Mouse (Mus musculus): ENCODE results near the gene Fgf5. TPM values are rescaled to one million over a fixed set of nuclear protein-coding genes. Genes with fewer than 3 reads are reported as not detected.

The Fgf5 gene
- polyA plus RNA-seq (2015; fragmentation: Illumina TruSeq; extraction: RNeasy Lipid Tissue Mini Kit (QIAGEN cat#74804); ENCODE audit: insufficient read depth, low read depth, low replicate concordance) = not detected

DNA sequence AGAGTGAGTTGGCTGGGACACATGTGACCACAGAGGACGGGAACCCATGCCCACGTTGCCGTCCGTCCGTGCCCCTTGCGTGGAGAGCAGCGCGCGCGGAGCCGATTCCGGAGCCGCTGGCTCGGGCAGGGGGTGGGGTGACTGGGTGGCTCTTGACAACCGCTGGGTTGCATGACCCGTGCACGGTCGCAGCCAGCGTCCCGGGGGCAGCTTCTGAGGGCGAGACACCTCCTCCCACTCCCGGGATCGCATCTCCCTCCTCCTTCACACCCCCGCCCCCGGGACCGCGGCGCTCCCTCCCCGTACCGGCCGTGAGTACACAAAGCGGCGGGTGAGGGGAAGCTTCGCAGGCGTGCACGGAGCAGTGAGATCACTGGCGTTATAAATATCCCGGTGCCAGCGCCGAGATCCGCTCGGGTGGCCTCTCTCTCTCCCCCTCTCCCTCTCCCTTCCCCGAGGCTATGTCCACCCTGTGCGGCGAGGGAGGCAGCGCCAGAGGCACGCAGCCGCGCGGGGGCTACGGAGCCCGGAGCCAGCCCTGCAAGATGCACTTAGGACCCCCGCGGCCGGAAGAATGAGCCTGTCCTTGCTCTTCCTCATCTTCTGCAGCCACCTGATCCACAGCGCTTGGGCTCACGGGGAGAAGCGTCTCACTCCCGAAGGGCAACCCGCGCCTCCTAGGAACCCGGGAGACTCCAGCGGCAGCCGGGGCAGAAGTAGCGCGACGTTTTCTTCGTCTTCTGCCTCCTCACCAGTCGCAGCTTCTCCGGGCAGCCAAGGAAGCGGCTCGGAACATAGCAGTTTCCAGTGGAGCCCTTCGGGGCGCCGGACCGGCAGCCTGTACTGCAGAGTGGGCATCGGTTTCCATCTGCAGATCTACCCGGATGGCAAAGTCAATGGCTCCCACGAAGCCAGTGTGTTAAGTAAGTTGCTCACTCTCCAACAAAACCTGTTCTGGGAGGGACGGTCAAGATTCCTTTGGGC lies at the start of gene Fgf5:
Gene Fgf5, plus strand, starts transcription at position 347 of the 984 bp plus-strand sequence.

Other genes starting within 250 kb of the Fgf5 start
- 6.2 TPM for gene Antxr2, start 223.1 kb upstream of the Fgf5 start, polyA plus RNA-seq (2015; fragmentation: Illumina TruSeq; extraction: RNeasy Lipid Tissue Mini Kit (QIAGEN cat#74804); ENCODE audit: insufficient read depth, low read depth, low replicate concordance)
- 0.30 TPM for gene Prdm8, start 87.0 kb upstream of the Fgf5 start, polyA plus RNA-seq (2015; fragmentation: Illumina TruSeq; extraction: RNeasy Lipid Tissue Mini Kit (QIAGEN cat#74804); ENCODE audit: insufficient read depth, low read depth, low replicate concordance)
- gene Cfap299, start 75.1 kb downstream of the Fgf5 start, polyA plus RNA-seq (2015; fragmentation: Illumina TruSeq; extraction: RNeasy Lipid Tissue Mini Kit (QIAGEN cat#74804); ENCODE audit: insufficient read depth, low read depth, low replicate concordance) = not detected

All from pancreas, adult 10 weeks (tissue).